Mouse (Mus musculus) testis, postnatal 14 days (tissue): ENCODE measurements around the gene Rom1.
"Not testable (repeated sequence)": the region's sequence is repeated elsewhere in the genome, so short reads cannot be mapped to it uniquely, and the experiment has no call there.

Experiments used
- DNase-seq: peaks from one replicate; pipeline ENCODE4 v3.0.0; 2021; ENCODE audit warnings: low spot score

Rom1 gene

DNA sequence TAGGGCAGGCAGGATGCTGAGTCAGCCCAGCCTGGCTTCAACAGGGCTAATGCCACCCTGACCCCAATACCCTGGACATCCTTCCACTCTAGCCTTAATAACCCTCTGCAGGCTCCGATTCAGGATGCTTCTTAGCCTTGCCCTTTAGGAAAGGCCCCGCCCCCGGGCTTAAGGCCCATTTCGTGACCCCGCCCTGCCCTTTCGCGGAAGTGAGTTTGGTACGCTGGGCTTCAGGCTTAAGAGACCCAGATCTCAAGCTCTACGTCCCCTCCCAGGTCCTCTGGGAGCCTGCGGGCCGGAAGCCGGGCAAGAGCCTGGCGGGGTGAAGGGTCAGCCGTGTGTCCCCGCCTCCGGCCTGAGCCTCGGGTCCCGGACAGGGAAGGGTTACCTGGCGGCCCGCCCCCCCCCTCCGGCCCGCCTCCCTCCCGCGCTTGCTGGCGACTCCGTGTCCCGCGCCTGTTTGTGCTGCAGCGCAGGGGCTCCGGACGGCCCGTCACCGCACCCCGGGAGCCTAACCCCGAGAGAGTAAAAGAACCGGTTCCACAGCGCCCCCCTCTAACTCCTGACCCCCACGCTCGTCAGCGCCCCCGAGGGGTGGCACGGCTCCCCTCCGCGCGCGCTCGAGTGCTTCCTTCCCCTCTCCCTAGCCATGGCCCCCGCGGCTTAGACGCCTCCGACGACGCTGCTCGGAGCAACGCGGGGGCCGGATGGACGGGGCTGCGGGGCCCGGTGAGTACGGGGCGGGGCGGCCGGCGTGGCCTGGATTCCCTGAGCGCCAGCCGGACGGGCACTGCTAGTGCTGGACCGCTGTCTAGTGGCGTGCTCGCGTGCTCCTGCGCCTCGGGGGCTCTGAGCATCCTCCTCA, at the start of gene Rom1, which contains the start of gene Eml3:
Rom1 (minus strand) TSS at position 133 of the 865 bp plus-strand sequence.
Eml3 (plus strand) TSS at position 329 of the 865 bp plus-strand sequence.
- peak; percentile 82 for DNase-seq

DNA sequence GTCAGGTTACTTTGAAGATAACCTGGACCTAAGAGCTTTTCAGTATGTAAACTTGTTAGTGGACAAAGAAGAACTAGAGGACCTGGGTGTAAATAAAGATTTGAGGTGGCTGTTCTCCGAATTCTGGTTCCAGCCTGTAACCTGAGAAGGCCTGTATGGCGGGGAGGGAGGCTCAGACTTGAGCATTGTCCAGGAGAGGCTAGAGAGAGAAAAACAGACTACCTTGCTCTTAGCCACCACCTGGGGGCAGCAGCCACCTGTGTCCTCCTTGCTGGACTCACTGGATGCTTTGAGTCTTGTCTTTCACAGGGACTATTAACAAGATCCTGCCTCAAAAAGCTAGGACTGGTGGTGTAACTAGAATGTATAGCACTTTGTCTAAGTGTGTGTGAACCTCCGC, 47.4 kb upstream of the Rom1 start:
- DNase-seq, result no peak

- DNase-seq, result no peak
Observed at GRCm38 (mm10) chr19:8975491-8975890, 46.3 kb upstream of the Rom1 start.

DNA sequence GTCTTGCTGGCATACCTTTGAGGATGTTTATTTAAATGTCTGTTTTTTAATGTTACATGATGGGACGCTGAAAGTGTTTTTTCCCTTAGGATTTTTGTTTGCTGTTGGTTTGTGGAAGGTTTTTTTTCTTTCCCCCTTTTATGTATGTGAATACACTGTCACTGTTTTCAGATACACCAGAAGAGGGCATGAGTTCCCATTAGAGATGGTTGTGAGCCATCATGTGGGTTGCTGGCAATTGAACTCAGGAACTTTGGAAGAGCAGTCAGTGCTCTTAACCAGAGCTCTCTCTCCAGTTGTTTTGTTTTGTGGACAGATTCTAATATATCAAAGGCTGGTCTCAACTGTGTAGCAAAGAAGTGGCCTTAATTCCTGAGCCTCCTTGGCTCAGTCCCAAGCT, 45.5 kb upstream of the Rom1 start:
- DNase-seq, result no peak

GRCm38 (mm10) chr19:8972491-8972890, 43.3 kb upstream of the Rom1 start:
- not testable (repeated sequence) for DNase-seq

- DNase-seq, result no peak
Observed at GRCm38 (mm10) chr19:8967893-8968292, 38.7 kb upstream of the Rom1 start.

DNA sequence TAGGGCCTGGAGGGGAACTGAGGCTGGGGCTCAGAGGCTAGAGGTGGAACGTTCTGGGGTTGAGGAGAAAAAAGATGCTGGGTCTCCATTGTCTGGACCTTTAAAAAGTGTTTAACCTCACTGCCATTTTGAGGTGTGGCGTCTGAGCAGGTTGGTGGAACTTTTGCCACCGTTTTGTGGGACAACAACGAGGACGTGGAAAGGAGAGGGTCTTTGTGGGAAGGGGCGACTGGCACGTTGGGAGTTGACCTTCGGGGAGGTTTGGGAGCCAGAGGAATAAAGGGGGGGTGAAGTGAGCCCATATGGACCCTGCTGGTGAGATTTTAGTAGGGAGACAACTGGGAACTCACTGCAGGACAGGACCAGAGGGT, 38.2 kb upstream of the Rom1 start:
- no peak for DNase-seq

DNA sequence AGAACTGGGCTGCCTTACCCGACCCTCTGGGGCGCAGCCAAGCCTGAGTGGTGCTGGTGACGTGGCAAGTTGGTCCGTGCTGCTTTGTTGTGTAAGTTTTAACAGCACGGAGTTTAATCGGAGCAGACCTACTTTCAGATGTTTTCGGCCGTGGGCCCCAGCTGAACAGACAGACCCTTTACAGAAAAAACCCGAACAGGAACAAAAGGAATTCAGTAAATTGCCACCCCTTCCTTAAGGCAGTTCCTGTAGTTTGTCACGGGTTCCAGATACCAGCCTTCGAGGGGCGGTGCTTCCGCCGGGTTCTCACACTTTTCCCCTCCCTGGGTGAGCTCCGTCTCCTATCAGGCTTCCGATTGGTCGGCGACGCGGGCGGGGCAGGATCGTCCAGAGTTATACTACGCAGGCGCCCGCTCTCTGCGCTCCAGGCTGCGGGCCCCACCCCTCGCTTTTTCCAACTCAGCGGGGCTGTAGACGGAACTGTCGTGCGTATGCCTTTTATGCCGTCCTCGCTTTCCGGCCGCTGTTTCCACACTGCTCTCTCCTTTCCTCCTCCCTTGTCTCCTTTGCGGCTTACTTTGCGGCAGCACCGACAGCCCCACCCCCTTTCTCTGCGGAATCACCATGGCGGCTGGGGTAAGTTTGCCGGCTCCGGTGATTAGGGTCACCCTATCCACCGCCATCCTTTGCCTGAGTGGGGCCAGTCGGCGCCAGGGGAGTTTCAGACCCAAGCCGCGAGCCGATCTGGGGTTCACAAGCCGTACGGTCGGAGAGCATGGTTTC, 37.6 kb upstream of the Rom1 start, which contains the start of gene Eef1g:
Eef1g (plus strand) TSS at position 452 of the 783 bp plus-strand sequence.
- peak; percentile 99 for DNase-seq

DNA sequence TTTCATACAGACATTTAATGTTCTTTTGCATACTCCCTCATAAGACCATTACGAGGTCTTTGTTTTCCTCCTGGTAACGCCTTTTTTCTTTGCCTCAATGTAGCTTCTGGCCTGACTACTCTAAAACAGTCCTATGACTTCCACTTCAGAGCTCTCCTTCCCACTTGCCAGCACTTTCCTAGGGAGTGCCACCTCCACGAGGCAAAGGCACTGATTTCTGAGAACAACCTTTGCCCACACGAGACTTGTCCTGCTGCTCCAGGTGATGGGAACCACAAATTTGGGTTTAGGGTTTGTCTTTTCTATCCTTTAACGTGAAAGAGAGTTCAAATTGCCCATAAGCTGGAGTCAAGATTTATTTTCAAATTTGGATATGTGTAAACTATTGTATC, 37.0 kb upstream of the Rom1 start:
- no peak for DNase-seq

- DNase-seq, result no peak
Observed at GRCm38 (mm10) chr19:8965771-8966170, 36.6 kb upstream of the Rom1 start.

DNA sequence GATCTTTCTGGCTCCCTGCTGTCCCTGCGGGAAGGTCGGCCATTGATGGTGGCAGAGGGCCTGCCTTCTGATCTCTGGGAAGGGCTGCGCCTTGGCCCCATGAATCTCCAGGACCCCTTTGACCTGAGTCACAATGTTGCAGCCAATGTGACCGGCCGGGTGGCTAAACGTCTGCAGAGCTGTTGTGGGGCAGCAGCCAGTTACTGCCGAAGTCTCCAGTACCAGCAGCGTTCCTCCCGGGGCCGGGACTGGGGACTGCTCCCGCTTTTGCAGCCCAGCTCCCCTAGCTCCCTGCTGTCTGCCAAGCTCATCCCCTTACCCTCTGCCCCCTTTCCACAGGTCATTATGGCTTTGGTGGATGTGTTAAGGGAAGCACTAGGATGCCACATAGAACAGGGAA, 35.9 kb upstream of the Rom1 start:
- DNase-seq, result no peak

- DNase-seq, result no peak
Observed at GRCm38 (mm10) chr19:8962256-8962655, 33.1 kb upstream of the Rom1 start.

GRCm38 (mm10) chr19:8954171-8954570, 25.0 kb upstream of the Rom1 start:
- no peak for DNase-seq

GRCm38 (mm10) chr19:8953135-8954039, 24.2 kb upstream of the Rom1 start, which contains the start of gene Tut1:
Gene Tut1, plus strand, starts transcription at chr19:8953847.
- DNase-seq, result peak; percentile 90

- DNase-seq, result no peak
Observed at GRCm38 (mm10) chr19:8952241-8952640, 23.1 kb upstream of the Rom1 start.

GRCm38 (mm10) chr19:8950190-8950589, 21.0 kb upstream of the Rom1 start:
- DNase-seq, result no peak

DNA sequence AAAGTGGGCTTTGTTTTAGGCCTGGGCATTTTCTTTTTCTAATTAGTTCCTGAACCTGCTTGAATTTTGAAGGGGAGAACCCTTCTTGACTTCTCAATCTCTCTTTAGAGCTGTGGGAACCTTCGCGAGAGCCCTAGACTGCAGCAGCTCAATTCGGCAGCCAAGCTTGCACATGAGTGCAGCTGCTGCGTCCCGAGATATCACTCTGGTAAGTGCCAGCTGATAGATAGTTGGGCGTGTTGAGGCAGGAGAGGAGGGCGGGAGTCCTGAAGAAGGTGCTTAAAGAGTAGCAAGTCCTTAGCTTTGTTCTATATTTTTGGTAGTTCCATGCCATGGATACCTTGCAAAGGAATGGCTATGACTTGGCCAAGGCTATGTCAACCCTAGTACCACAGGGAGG, 17.8 kb upstream of the Rom1 start:
- no peak for DNase-seq

DNA sequence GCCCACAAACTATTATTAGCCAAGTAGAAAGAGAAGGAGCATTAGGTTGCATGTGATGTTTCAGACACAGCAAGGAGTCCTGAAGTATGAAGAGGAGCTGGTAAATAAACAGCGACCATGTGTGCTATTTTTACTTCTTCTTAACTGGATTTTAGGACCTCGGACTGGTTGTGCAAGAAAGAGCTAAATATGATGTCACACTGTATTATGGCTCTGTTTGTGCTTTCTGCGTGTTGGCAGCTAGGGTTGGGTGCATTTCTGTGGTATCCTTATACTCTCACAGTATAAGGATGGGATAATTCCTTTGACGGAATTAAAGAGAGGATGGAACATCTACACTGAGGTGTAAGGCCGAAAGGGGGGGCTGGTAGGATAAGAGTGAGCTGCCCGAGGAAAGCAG, 16.1 kb upstream of the Rom1 start:
- no peak for DNase-seq

GRCm38 (mm10) chr19:8944750-8945149, 15.6 kb upstream of the Rom1 start:
- peak; percentile 71 for DNase-seq

DNA sequence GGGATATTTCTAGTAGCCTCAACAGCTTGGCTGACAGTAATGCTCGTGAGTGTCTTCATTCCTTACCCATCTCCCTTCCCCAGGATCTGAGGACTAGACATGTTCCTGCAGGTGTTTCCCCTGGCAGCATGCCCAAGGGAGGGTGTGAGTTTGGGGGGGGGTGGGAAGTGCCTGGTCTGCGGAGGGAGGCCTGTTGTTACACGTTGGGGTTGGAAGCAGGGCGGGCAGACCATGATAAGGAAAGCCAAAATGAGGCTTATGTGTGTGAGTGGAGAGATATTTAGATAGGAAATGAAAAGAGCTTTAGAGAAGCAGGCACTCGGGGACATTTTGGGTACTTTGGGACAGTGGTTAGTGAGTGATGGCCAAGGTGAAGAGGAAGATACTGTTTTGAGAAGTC, 14.9 kb upstream of the Rom1 start:
- no peak for DNase-seq

DNA sequence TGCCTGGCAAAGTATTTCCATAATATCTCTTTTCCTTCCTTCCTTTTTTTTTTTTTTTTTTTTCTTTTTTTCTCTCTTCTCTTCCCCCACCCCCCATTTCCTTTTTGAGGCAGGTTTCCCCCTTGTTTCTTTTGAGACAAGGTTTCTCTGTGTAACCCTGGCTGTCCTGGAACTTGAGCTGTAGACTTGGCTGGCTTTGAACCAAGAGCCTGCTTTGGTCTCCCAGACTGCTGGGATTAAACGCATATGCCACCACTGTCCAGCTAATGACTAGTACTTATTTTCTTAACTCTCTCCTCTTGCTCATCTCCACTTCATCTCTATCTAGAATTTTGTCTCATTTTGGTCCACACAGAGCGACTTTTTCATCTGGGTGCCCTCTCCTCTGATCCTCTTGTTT, 13.9 kb upstream of the Rom1 start:
- no peak for DNase-seq
